Mouse (Mus musculus) c-Kit-negative CD71-positive TER-119-positive erythroid progenitor cells, embryonic 14.5 days (primary cell): ENCODE results near the gene Ajuba.

ENCODE experiments used
- DNase-seq: peaks from one replicate; pipeline ENCODE4 v3.0.0-alpha.2; 2013; ENCODE audit warnings: low read depth, low spot score

Gene Ajuba

DNA sequence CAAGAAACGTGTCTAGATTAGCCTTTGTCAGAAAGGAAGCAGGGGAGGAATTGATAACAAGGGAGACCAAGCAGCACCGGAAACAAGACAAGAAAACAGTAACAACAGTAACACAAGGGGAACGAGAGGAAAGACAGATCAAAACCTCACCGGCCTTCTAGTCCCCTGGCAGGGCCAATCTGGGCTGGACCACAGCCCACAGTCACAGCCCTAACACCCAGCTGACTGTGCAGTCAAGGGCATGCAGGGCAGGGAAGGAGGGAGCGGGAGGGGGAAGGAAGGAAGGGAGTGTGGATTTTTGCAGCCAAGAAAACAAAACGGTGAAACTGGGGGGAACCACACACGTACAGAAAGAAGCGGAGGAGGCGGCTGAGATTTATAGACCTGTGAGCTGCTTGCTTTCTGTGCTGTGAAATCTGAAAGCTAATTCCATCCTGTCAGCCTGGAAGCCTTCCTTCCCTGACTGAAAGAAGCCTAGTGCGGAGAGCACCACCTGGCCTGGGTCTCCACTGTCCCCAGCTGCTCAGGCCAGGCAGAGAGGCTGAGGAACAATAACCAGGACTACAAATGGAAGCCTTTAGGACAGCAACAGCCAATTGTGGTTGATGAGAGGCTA, 15.1 kb upstream of the Ajuba start:
- DNase-seq, result no peak

GRCm38 (mm10) chr14:54591056-54591455, 13.7 kb upstream of the Ajuba start:
- DNase-seq, result no peak

GRCm38 (mm10) chr14:54583681-54584338, 6.5 kb upstream of the Ajuba start:
- DNase-seq, result peak; percentile 58

DNA sequence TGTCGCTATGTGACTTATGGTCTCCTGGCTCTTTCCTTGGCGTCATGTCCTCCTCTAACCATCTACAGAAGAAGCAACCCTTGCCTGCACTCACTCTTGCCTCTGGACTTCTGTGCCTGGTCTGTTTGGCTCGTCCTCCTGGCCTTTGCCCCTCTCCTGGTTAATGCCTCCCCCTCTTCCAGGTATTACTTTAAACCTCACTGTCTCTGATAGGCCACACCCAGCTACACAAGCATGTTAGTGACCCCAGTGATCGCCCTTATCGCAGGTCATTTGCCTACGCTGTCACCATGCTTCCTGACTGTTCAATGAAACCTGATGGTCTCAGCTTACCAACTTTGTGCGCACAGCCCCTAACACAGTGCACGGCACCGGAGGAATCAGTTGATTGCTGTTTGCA, 5.2 kb upstream of the Ajuba start:
- DNase-seq, result no peak

DNA sequence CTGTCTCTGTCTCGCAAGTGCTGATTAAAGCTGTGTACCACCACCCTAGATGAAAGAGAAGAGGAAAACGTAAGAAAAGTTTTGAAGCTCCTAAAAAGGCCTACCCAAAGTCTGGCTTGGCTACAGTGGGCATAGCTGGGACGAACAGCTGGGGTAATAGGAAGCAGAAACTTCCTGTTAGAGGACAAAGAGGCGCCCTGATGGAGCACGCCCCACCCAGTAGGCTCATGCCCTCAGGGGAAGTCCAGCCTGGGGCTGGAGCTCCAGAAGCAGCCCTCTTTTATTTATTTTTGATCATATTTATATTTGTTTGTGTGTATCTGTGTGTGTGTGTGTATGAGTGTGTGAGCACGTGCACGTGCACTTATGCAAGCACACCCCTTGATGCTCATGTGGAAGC, 2.3 kb upstream of the Ajuba start:
- no peak for DNase-seq

- DNase-seq, result no peak
These were observed 705 bp upstream of the Ajuba start for GRCm38 (mm10) chr14:54578063-54578462.

- no peak for DNase-seq
These were observed 893 bp downstream of the Ajuba start for GRCm38 (mm10) chr14:54576241-54577088.

- DNase-seq, result no peak
These were observed 1.7 kb downstream of the Ajuba start for GRCm38 (mm10) chr14:54575631-54576030.

DNA sequence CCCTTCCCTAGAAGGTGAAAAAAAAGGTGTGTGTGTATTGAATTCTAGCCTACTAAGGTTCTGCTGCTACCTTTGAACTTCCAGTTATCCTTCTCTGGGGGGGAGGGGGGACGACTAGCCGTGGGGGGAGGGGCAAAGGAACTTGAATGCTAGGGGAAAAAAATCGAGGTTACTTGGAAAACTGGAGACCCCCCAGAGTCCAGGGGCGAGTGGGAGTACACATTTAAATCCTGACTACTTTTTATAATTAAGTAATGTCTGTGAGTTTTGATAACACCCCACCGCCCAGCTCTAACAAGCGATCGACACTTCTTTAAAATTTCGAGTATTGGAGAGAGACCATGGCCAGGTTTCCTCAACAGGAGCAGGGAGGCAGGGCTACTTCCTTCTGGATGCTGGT, 2.3 kb downstream of the Ajuba start:
- DNase-seq, result no peak

- DNase-seq, result no peak
These were observed 3.1 kb downstream of the Ajuba start for GRCm38 (mm10) chr14:54574253-54574652.

DNA sequence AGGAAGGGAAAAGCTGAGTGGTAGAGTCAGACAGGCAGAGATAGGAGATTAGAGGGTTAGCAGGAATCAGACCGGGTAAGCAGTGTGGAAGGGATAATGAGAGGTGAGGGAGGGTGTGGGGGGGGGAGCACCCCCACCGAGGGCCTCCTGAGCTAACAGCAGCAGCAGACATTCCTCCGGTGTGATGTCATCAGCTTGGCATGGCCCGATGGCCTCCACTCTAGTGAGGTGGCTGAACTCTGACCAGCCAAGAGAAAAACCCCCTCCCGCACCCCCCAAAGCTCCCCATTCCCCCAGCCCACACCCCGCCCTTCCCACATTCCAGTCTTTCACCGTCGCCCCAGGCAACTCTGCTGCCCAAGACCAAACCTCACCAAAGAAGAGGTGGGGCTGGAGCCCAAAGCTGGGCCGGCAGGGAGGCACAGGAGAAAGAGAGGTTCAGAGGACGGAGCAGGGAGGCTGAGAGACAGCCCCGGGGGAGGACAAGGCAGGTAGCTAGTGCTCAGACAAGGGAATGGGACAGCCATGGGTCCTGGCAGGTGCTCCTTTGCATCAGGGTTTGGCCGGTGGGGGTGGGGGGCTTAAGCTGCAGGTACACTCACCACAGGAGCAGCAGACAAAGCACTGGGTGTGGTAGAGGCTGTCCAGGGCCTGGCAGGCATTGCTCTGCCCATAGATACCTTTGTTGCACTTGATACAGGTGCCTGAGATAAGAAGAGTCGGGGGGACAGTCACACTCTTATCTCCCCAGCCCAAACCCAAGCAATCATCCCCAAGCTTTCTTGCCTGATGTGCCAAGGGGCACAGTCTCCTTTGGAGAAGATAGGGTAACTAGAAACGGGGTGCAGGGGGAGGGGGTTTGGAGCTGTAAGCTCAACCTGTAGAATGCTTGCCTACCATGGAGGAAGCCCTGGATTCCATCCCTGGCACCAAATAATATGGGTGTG, 4.3 kb downstream of the Ajuba start:
- DNase-seq, result no peak

- DNase-seq, result no peak
These were observed 5.2 kb downstream of the Ajuba start for GRCm38 (mm10) chr14:54572122-54572521.

GRCm38 (mm10) chr14:54569451-54570392, 7.6 kb downstream of the Ajuba start:
- DNase-seq, result no peak

DNA sequence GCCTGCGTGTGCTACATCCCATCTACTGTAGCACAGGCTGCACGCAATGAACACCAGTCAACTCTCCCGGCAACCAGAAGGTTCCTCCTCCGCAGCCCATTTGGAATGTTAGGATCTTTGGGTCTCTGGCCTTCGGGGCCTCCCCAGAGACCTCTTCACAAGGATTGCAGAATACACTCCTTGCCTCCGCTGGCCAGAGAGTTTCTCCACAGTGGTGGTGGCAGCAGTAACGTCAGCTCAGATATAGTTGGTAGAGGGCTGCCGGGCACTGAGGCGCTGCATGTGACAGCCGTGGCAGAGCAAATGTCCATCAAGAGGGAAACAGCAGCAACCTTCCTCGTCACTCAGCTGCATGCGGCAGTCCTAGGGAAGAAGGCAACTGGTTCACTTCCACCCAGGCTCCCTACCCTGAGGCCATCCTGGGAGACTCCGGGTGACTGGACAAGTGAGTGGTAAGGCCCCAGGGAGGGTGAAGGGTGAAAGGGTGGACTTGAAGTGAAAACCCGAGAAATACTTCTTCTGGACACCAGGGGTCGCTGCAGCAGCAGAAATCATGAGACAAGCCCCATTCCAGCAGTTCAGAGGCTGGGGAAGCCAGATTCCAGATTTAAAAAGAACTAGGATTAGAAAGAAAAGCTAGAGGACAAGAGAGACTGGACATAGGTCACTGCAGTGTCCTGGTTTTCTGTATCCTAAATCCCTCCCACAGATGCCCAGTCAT, 8.5 kb downstream of the Ajuba start:
- DNase-seq, result peak; percentile 56

DNA sequence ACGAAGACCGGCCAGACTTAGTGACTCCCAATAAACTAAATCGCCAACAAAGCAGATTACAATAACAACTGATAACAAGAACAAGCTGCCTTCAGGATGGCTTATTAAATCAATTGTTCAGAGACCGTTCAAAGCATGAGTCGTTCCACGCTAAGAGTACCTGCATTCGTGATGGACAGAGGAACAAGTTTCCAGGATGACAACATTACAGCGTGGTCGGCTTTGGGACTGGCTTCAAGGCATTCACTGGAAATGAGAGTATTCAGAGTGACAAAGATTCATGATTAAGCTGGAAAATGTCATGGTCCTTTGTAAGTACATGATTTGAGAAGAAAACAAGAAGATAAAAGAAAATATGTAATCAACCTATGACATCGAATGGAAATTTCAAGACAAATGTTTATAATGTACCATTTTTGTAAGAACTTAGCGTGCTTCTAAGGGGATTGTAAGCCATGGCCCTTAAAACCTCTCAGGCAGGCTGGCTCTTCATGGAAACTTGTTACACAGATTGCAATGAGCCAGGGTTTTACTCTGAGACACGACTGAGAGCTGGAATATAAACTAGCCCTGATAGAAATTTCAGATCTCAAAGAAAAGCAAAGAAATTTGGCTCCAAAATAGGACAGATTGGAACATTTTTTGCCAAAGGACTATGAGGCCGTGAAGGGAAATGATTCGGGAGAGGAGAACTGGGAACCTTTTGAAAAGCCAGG, 16.7 kb downstream of the Ajuba start:
- no peak for DNase-seq

GRCm38 (mm10) chr14:54557330-54557729, 20.0 kb downstream of the Ajuba start:
- DNase-seq, result no peak

DNA sequence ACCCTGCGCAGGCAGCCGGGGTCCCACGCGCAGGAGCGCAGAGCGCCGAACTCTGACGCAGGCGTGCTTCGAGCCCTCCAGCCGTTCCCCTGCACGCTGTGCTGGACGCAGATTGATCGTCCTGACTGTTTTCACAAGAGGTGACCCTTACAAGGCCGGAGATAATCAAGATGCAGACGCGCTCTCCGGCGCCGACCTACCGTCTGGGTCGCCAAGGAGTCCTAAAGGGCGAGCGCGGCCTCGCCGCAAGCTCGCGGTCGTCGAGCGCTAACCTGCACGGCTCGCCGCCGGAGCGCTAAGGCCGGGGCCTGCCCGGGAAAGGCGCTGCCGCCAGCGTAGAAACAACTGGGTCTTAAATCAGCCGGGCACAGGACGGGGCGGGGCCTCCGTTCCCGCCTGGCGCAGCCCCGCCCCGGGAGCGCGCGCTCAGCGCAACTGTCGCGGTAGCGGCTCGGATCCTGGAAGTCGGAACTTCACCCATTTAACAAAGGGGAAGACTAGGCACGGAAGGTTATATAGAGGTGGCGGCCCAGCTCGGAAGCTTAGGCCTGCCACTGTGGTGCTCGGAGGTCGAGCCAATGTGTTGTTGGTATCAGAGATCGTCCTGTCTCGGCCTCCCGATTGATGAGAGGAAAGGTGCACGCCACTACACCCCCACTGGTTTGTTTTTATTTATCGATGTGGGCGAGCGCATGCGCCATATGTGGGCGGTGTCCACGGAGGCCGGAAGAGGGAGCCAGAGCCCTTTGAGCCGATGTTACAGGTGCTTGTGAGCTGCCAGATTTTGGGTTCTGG, 23.2 kb downstream of the Ajuba start, which contains the start of gene Haus4:
Gene Haus4, minus strand, starts transcription at position 642 of the 795 bp plus-strand sequence.
- DNase-seq, result peak; percentile 90

- DNase-seq, result peak; percentile 47
These were observed 23.8 kb downstream of the Ajuba start for GRCm38 (mm10) chr14:54553454-54553974.
